Mouse (Mus musculus) thymus, adult 2 months (tissue): Measurements from ENCODE around the gene Adipor2. TPM values are rescaled to one million over a fixed set of nuclear protein-coding genes. Genes with fewer than 3 reads are reported as not detected.
A peak's percentile ranks its signal among the peaks of the same experiment; 100 is the strongest.

Source experiments
- DNase-seq: peaks from one replicate; pipeline ENCODE4 v3.0.0; 2021
- H3K27ac ChIP-seq: fragments of 200-500 bp; 2 replicates; pipeline ENCODE4 v1.5.1; 2012; ENCODE audit warnings: low read length, control low read depth; ENCODE audit not compliant: control insufficient read depth, insufficient read depth
- H3K27me3 ChIP-seq: fragments of 200-500 bp; 2 replicates; pipeline ENCODE4 v1.6.1; 2012; ENCODE audit warnings: mild to moderate bottlenecking, low read length, moderate library complexity, mixed read lengths; ENCODE audit not compliant: control insufficient read depth, insufficient read depth
- H3K36me3 ChIP-seq: fragments of 200-500 bp; 2 replicates; pipeline ENCODE4 v1.6.1; 2012; ENCODE audit warnings: mild to moderate bottlenecking, low read length, moderate library complexity; ENCODE audit not compliant: control insufficient read depth, insufficient read depth
- H3K4me1 ChIP-seq: fragments of 200-500 bp; replicated peaks from 2 replicates; pipeline ENCODE4 v1.6.1; 2012; ENCODE audit warnings: low read length; ENCODE audit not compliant: control insufficient read depth, insufficient read depth
- H3K4me3 ChIP-seq: fragments of 200-500 bp; 2 replicates; pipeline ENCODE4 v1.5.1; 2012; ENCODE audit warnings: mild to moderate bottlenecking, low read length, control low read depth, moderate library complexity; ENCODE audit not compliant: control insufficient read depth, insufficient read depth
- CTCF ChIP-seq: fragments of 200-500 bp; IDR thresholded peaks from 2 replicates; pipeline ENCODE4 v1.5.1; 2012; ENCODE audit warnings: mild to moderate bottlenecking, control low read depth, low read length, moderate library complexity, borderline replicate concordance; ENCODE audit not compliant: control insufficient read depth, poor library complexity, insufficient read depth; ENCODE audit errors: extremely low read depth
- POLR2A ChIP-seq: fragments of 200-500 bp; IDR thresholded peaks from 2 replicates; pipeline ENCODE4 v1.6.1; 2012; ENCODE audit warnings: mild to moderate bottlenecking, low read length, control low read depth, moderate library complexity; ENCODE audit not compliant: control insufficient read depth, poor library complexity, insufficient read depth; ENCODE audit errors: extremely low read depth
- WGBS: fragments of 180-500 bp; shearing (Covaris S2); methylation state at CpG from one replicate; pipeline ENCODE4 v1.1.7; 2018; 5-methylcytosine and 5-hydroxymethylcytosine counted together
- polyA plus RNA-seq: library from polyadenylated mRNA; depleted of rRNA; stranded (reverse); fragments of >200 nt; gene quantifications from 2 replicates; pipeline ENCODE4 v1.2.3, GENCODE M21; 2012; rRNA removed

The Adipor2 gene
- 63.8 and 70.7 TPM in 2 replicates for polyA plus RNA-seq

DNA sequence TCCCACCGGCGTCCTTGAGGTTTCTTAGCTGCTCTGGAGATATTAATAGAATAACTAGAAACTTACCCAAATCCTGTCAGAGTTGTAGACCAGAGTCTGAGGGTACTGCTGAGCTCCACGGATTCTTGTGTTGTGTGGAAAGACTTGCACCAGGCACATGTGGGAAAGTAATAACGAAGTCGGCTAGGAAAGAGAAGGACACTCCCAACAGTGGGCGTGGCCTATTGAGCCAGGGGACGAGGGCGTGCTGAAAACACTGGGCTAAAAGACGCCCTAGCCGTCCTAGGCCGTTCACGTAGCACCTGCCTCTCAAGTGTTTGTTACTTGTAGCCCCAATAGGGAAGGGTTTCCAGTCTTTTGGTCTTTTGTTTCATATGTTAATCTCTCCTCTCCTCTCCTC, at the start of gene Adipor2:
TSS of gene Adipor2 (minus strand) at position 351 of the 400 bp plus-strand sequence.
- H3K4me3 ChIP-seq = no peak within 1 kb of the TSS
- DNase-seq = peak; percentile 14
- no peak for TF ChIP-seq CTCF
- no peak for TF ChIP-seq POLR2A
- H3K27ac ChIP-seq = no peak within 1 kb of the TSS
- H3K4me1 ChIP-seq = 0 out of 2 replicates have a peak, but pooled peaks cover 2% of the 10 kb centered on the region
- H3K36me3 ChIP-seq = no peaks in the 10 kb centered on the region
- WGBS = 6% methylated on average over 12 of the region's 12 CpGs
- H3K27me3 ChIP-seq = no peaks in the 10 kb centered on the region

- Histone ChIP-seq H3K4me1 (no peaks in the 10 kb centered on the region), H3K27ac (no peak overlapping the region), H3K36me3 (no peaks in the 10 kb centered on the region), H3K27me3 (no peaks in the 10 kb centered on the region), H3K4me3 (no peak overlapping the region)
- 95% methylated on average over 1 of the region's 1 CpGs for WGBS
- TF ChIP-seq CTCF (no peak), POLR2A (no peak)
- DNase-seq = no peak
Observed at GRCm38 (mm10) chr6:119466161-119466560, 48.7 kb upstream of the Adipor2 start.

DNA sequence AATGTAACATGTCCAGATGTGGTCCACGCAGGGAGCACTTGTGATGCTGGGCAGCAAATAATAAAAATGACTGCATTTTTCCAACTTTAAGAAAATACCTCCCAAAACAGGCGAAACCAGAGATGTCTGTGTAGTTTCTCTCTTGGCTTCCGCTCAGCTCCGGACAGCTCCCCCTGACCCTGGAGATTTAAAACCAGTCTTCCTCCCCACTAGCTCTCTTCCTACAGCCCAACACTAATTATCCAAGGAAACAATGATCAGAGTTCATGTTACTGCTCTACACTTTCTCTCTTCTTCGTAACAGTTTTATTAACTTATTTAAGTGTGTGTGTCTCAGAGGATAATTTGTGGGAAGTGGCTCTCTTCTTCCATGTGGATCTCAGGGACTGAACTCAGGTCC, 42.9 kb upstream of the Adipor2 start:
- 94% methylated on average over 5 of the region's 5 CpGs for WGBS
- TF ChIP-seq POLR2A (no peak), CTCF (no peak)
- H3K27ac ChIP-seq = no peak overlapping the region
- no peak for DNase-seq
- H3K4me1 ChIP-seq = no peaks in the 10 kb centered on the region
- no peak overlapping the region for H3K4me3 ChIP-seq
- H3K27me3 ChIP-seq = no peaks in the 10 kb centered on the region
- no peaks in the 10 kb centered on the region for H3K36me3 ChIP-seq

- DNase-seq = no peak
- TF ChIP-seq POLR2A (no peak), CTCF (no peak)
- no peaks in the 10 kb centered on the region for H3K36me3 ChIP-seq
- no peak overlapping the region for H3K4me3 ChIP-seq
- no peaks in the 10 kb centered on the region for H3K4me1 ChIP-seq
- WGBS = 71% methylated on average over 4 of the region's 4 CpGs
- H3K27me3 ChIP-seq = no peaks in the 10 kb centered on the region
- no peak overlapping the region for H3K27ac ChIP-seq
Observed at GRCm38 (mm10) chr6:119459041-119459440, 41.5 kb upstream of the Adipor2 start.

- no peak for DNase-seq
- no peak for TF ChIP-seq POLR2A
- no peak for TF ChIP-seq CTCF
- no peak overlapping the region for H3K27ac ChIP-seq
- WGBS = 93% methylated on average over 8 of the region's 8 CpGs
- H3K4me3 ChIP-seq = no peak overlapping the region
- no peaks in the 10 kb centered on the region for H3K4me1 ChIP-seq
- H3K27me3 ChIP-seq = no peaks in the 10 kb centered on the region
- no peaks in the 10 kb centered on the region for H3K36me3 ChIP-seq
Observed at GRCm38 (mm10) chr6:119458166-119458565, 40.7 kb upstream of the Adipor2 start.

GRCm38 (mm10) chr6:119451981-119452499, 34.5 kb upstream of the Adipor2 start:
- TF ChIP-seq POLR2A (no peak), CTCF (no peak)
- no peaks in the 10 kb centered on the region for H3K36me3 ChIP-seq
- DNase-seq = no peak
- no peak overlapping the region for H3K27ac ChIP-seq
- peaks cover 18% of the 10 kb centered on the region for H3K4me1 ChIP-seq
- no peak overlapping the region for H3K4me3 ChIP-seq
- WGBS = 20% methylated on average over 15 of the region's 15 CpGs
- no peaks in the 10 kb centered on the region; the same call in 1 of the 2 replicates for H3K27me3 ChIP-seq

GRCm38 (mm10) chr6:119450965-119451943, 33.8 kb upstream of the Adipor2 start:
- WGBS = 6% methylated on average over 14 of the region's 14 CpGs

More at GRCm38 (mm10) chr6:119450965-119451943, 33.8 kb upstream of the Adipor2 start:
- Histone ChIP-seq H3K4me1 (peaks cover 18% of the 10 kb centered on the region), H3K27me3 (no peaks in the 10 kb centered on the region; the same call in 1 of the 2 replicates), H3K4me3 (no peak overlapping the region), H3K27ac (no peak overlapping the region), H3K36me3 (no peaks in the 10 kb centered on the region)
- no peak for DNase-seq
- no peak for TF ChIP-seq POLR2A
- TF ChIP-seq CTCF = no peak
